Mouse (Mus musculus): ENCODE data around the gene Unc119b. TPM values are rescaled to one million over a fixed set of nuclear protein-coding genes. Genes with fewer than 3 reads are reported as not detected.

Gene Unc119b
- polyA plus RNA-seq (2015; fragmentation: Nextera tagmentation; extraction: Ambion mirVana): 36.9 and 38.0 TPM in 2 replicates

GRCm38 (mm10) chr5:115134234-115135165, at the start of gene Unc119b:
Gene Unc119b (minus strand): TSS chr5:115134975.
- peak within 1 kb of the TSS; percentile 81 for H3K4me3 ChIP-seq
- peaks cover 19% of the 10 kb centered on the region for H3K4me1 ChIP-seq (replicated peaks)
- peak within 1 kb of the TSS; percentile 66 for H3K27ac ChIP-seq (replicated peaks)
- no peaks in the 10 kb centered on the region for H3K9me3 ChIP-seq
- H3K9ac ChIP-seq: peak within 1 kb of the TSS; percentile 68
- H3K36me3 ChIP-seq: peaks cover 8% of the 10 kb centered on the region
- peak within 1 kb of the TSS; percentile 85 for H3K4me2 ChIP-seq
- H3K27me3 ChIP-seq: no peaks in the 10 kb centered on the region
- peak; percentile 95 for ATAC-seq (ENCODE audit: low FRiP score, low read depth)
- WGBS: 0% methylated on average over 58 of the region's 81 CpGs

DNA sequence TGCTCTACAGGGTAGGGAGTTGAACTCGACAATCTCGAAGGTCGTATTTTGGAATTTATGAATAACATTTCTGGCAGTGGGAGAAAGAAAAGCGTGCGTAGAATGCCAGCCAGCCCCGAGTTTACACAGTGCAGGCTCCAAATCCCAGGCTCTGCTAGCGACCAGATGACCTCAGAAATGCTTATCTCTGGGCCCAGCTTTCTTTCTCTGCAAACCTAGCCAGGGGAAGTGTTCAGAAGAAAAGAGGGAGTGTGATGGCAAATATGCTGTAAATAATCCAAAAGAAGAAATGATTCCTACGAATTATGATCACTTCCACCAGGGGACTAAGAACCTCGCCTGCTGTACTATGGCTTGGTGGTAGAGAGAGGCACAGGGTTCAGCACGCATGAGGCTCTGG, 48.7 kb upstream of the Unc119b start:
- 86% methylated on average over 10 of the region's 10 CpGs for WGBS

GRCm38 (mm10) chr5:115182925-115183324, 48.1 kb upstream of the Unc119b start:
- peaks cover 40% of the 10 kb centered on the region for H3K4me1 ChIP-seq (replicated peaks)
- no peak for ATAC-seq (ENCODE audit: low FRiP score, low read depth)
- no peak overlapping the region for H3K4me2 ChIP-seq
- H3K27ac ChIP-seq (replicated peaks): no peak overlapping the region
- H3K4me3 ChIP-seq: no peak overlapping the region
- H3K27me3 ChIP-seq: no peaks in the 10 kb centered on the region
- H3K36me3 ChIP-seq: no peaks in the 10 kb centered on the region
- no peaks in the 10 kb centered on the region for H3K9me3 ChIP-seq
- H3K9ac ChIP-seq: no peak overlapping the region
- WGBS: 73% methylated on average over 8 of the region's 8 CpGs

More for the DNA sequence above, 48.7 kb upstream of the Unc119b start:
- Histone ChIP-seq H3K9ac (no peak overlapping the region), H3K36me3 (no peaks in the 10 kb centered on the region), H3K27me3 (no peaks in the 10 kb centered on the region), H3K4me2 (no peak overlapping the region), H3K4me3 (no peak overlapping the region), H3K4me1 (replicated peaks) (peaks cover 40% of the 10 kb centered on the region), H3K9me3 (no peaks in the 10 kb centered on the region), H3K27ac (replicated peaks) (no peak overlapping the region)
- no peak for ATAC-seq (ENCODE audit: low FRiP score, low read depth)

GRCm38 (mm10) chr5:115181248-115181940, 46.6 kb upstream of the Unc119b start:
- no peaks in the 10 kb centered on the region for H3K9me3 ChIP-seq
- H3K9ac ChIP-seq: no peak overlapping the region
- no peak overlapping the region for H3K4me2 ChIP-seq
- H3K4me1 ChIP-seq (replicated peaks): peaks cover 24% of the 10 kb centered on the region
- WGBS: 79% methylated on average over 13 of the region's 13 CpGs
- no peaks in the 10 kb centered on the region for H3K27me3 ChIP-seq
- H3K4me3 ChIP-seq: no peak overlapping the region
- H3K36me3 ChIP-seq: no peaks in the 10 kb centered on the region
- ATAC-seq (ENCODE audit: low FRiP score, low read depth): no peak
- no peak overlapping the region for H3K27ac ChIP-seq (replicated peaks)

GRCm38 (mm10) chr5:115179596-115179995, 44.8 kb upstream of the Unc119b start:
- Histone ChIP-seq H3K4me1 (replicated peaks) (peaks cover 10% of the 10 kb centered on the region), H3K4me2 (no peak overlapping the region), H3K9ac (no peak overlapping the region), H3K36me3 (no peaks in the 10 kb centered on the region), H3K9me3 (no peaks in the 10 kb centered on the region), H3K27ac (replicated peaks) (no peak overlapping the region), H3K27me3 (no peaks in the 10 kb centered on the region), H3K4me3 (no peak overlapping the region)
- ATAC-seq (ENCODE audit: low FRiP score, low read depth): no peak
- 90% methylated on average over 11 of the region's 11 CpGs for WGBS

DNA sequence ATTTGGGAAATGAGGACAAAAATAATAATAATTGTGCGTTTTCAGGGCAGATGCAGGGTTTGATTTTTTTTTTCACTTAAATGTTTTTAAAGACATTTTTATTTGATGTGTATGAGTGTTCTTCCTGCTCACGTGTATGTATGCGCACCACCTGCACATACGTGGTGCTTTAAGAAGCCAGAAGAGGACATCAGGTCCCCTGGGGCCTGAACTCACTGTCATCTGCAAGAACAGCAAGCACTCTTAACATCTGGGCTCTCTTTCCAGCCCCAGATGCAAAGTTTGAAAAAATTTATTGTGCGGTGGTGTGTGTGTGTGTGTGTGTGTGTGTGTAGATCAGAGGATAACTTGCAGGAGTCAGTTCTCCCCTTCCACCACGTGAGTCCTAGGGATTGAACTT, 43.1 kb upstream of the Unc119b start:
- Histone ChIP-seq H3K4me3 (no peak overlapping the region), H3K9me3 (no peaks in the 10 kb centered on the region), H3K27ac (replicated peaks) (no peak overlapping the region), H3K4me1 (replicated peaks) (0 out of 2 replicates have a peak, but pooled peaks cover 5% of the 10 kb centered on the region), H3K9ac (no peak overlapping the region), H3K36me3 (no peaks in the 10 kb centered on the region), H3K27me3 (no peaks in the 10 kb centered on the region), H3K4me2 (no peak overlapping the region)
- 77% methylated on average over 6 of the region's 6 CpGs for WGBS
- no peak for ATAC-seq (ENCODE audit: low FRiP score, low read depth)

DNA sequence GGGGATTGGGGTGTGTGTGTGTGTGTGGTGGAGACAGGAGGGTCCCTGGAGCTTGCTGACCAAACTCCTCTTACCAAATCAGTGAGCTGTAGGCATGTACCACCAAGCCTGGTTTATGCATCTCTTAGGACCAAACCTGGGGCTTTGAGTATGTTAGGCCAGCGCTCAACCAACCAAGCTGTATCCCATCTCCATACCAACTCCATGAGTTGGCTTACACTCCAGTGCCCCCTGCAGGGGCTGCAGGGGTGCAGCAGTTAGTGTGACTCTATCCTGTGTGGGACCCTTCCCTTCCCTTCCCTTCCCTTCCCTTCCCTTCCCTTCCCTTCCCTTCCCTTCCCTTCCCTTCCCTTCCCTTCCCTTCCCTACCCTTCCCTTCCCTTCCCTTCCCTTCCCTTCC, 39.8 kb upstream of the Unc119b start:
- no peak overlapping the region for H3K4me2 ChIP-seq
- no peaks in the 10 kb centered on the region for H3K36me3 ChIP-seq
- ATAC-seq (ENCODE audit: low FRiP score, low read depth): no peak
- H3K27me3 ChIP-seq: no peaks in the 10 kb centered on the region
- H3K27ac ChIP-seq (replicated peaks): no peak overlapping the region
- H3K9ac ChIP-seq: no peak overlapping the region
- H3K4me1 ChIP-seq (replicated peaks): no peaks in the 10 kb centered on the region
- H3K4me3 ChIP-seq: no peak overlapping the region
- WGBS: 88% methylated on average over 1 of the region's 1 CpGs
- H3K9me3 ChIP-seq: no peaks in the 10 kb centered on the region

- Histone ChIP-seq H3K27ac (replicated peaks) (no peak overlapping the region), H3K4me3 (no peak overlapping the region), H3K36me3 (no peaks in the 10 kb centered on the region), H3K4me1 (replicated peaks) (peaks cover 9% of the 10 kb centered on the region; the same call in 1 of the 2 replicates), H3K9ac (no peak overlapping the region), H3K4me2 (no peak overlapping the region), H3K9me3 (no peaks in the 10 kb centered on the region), H3K27me3 (no peaks in the 10 kb centered on the region)
- WGBS: 87% methylated on average over 8 of the region's 8 CpGs
- no peak for ATAC-seq (ENCODE audit: low FRiP score, low read depth)
Observed at GRCm38 (mm10) chr5:115170150-115170549, 35.4 kb upstream of the Unc119b start.

GRCm38 (mm10) chr5:115168641-115169415, 34.1 kb upstream of the Unc119b start:
- H3K36me3 ChIP-seq: no peaks in the 10 kb centered on the region
- no peak for ATAC-seq (ENCODE audit: low FRiP score, low read depth)
- no peaks in the 10 kb centered on the region for H3K27me3 ChIP-seq
- 44% methylated on average over 27 of the region's 27 CpGs for WGBS
- H3K4me3 ChIP-seq: no peak overlapping the region
- peaks cover 9% of the 10 kb centered on the region; the same call in 1 of the 2 replicates for H3K4me1 ChIP-seq (replicated peaks)
- H3K9ac ChIP-seq: no peak overlapping the region
- no peak overlapping the region for H3K27ac ChIP-seq (replicated peaks)
- no peak overlapping the region for H3K4me2 ChIP-seq
- H3K9me3 ChIP-seq: no peaks in the 10 kb centered on the region

DNA sequence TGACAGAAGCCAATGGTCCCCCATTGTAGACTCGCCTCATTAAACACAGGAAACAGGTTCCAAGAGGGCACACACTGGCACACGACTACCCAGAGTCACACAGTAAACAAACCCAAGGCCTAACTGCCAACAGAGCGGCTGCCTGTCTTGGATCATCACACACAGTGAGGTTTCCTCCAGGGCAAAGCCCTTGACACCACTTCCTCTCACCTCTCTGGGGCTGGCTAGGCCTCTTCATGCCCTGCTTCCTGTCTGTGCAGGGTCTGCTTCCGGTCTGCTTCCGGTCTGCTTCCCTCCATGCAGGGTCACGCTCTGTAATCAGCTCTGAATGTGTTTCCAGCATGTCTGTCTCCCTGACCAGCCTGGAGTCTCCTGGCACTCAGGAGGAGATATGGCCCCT, 32.6 kb upstream of the Unc119b start:
- H3K36me3 ChIP-seq: no peaks in the 10 kb centered on the region
- peaks cover 11% of the 10 kb centered on the region; the same call in 1 of the 2 replicates for H3K4me1 ChIP-seq (replicated peaks)
- WGBS: 72% methylated on average over 6 of the region's 6 CpGs
- no peaks in the 10 kb centered on the region for H3K9me3 ChIP-seq
- no peak for ATAC-seq (ENCODE audit: low FRiP score, low read depth)
- no peaks in the 10 kb centered on the region for H3K27me3 ChIP-seq
- H3K9ac ChIP-seq: no peak overlapping the region
- H3K4me2 ChIP-seq: no peak overlapping the region
- H3K4me3 ChIP-seq: no peak overlapping the region
- no peak overlapping the region for H3K27ac ChIP-seq (replicated peaks)

DNA sequence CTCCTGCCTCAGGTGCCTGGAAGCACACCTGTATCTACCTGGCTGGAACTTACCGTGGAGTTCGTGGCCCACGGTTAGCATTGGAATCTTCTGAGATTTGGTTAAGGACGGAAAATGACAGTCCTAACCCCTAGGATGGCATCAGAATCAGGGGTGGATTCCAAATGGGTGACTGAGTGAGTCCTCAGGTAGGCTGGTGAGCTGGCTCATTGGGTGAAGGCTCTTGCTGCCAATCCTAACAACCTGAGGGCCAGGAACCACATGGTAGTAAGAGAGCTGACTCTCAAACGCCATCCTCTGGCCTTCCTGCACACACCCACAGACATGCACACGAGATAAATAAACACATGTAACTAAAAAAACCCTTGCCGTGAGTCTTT, 32.0 kb upstream of the Unc119b start:
- Histone ChIP-seq H3K4me2 (no peak overlapping the region), H3K4me3 (no peak overlapping the region), H3K9ac (no peak overlapping the region), H3K27ac (replicated peaks) (no peak overlapping the region), H3K36me3 (no peaks in the 10 kb centered on the region), H3K27me3 (no peaks in the 10 kb centered on the region), H3K9me3 (no peaks in the 10 kb centered on the region), H3K4me1 (replicated peaks) (peaks cover 11% of the 10 kb centered on the region; the same call in 1 of the 2 replicates)
- no peak for ATAC-seq (ENCODE audit: low FRiP score, low read depth)
- WGBS: 82% methylated on average over 7 of the region's 7 CpGs
